11 mouse cellular contexts compared by ENCODE assay signal in the genomic region with DNA sequence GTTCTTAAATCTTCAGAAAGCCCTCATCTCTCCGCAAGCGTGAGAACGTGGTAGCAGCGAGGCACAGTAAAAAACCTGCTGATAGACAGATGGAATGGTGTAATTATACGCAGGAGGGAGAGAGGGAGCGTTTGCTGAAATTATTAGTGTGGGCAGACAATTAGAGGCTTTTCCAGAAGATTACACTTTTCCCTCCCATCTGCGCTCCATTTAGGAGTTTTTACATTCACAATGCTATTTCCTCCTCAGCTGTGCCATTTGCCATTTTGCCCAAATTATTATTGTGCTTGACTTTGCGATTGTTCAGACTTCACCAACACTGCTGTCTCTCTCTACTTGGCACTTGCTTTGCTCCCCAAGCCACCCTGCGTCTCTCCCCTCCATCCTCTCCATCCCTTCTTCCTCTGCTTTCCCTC.
DNase-seq lines count a peak whose midpoint lies in the region.
"Had no signal": no experiment of that assay in that cellular context is flagged by ENCODE, and none has a peak within 500 bp of the region (broad histone marks: within the 10 kb centered on the region; RNA-seq: fewer than 3 reads in every experiment).

No protein-coding gene starts in this region.

- DNase-seq in layer of hippocampus, adult 11-12 months (ENCODE audit: low spot score), result peak; percentile 69
- no peak for DNase-seq in layer of hippocampus, postnatal 25 days (ENCODE audit: extremely low spot score in 1 of 2, low spot score in 1 of 2)
- peak; percentile 47 for DNase-seq in brain, embryonic 18.5 days (ENCODE audit: low read depth, low spot score)
- peak; percentile 44 for DNase-seq in cerebellum, adult 8-10 months
- peak; percentile 48 to 68 for DNase-seq in layer of hippocampus, adult 8-10 months (ENCODE audit: low spot score in 2 of 2)
- DNase-seq in kidney, postnatal 4 days, result no peak
- no peak for DNase-seq in right cerebral cortex, postnatal 36 days (ENCODE audit: low spot score in 2 of 2)
- no peak for DNase-seq in gastrocnemius, adult 18-20 months (ENCODE audit: low spot score)
- DNase-seq: adrenal gland, adult 2 months; embryo, embryonic 11 days; lung, postnatal 4 days had no signal

Comparison
In these comparisons a context has a peak if more than half of its experiments do, and no peak if none do; other contexts are left out.
1. DNase-seq: peak in layer of hippocampus, adult 11-12 months (single experiment), brain, embryonic 18.5 days (single experiment), cerebellum, adult 8-10 months (single experiment) and layer of hippocampus, adult 8-10 months (2 of 2); none in layer of hippocampus, postnatal 25 days (0 of 2), kidney, postnatal 4 days (0 of 2), right cerebral cortex, postnatal 36 days (0 of 2) and gastrocnemius, adult 18-20 months (single experiment).